Mouse (Mus musculus): ENCODE results near the gene Iars2.
A peak's percentile ranks its signal among the peaks of the same experiment; 100 is the strongest.
"Not testable (repeated sequence)": the region's sequence is repeated elsewhere in the genome, so short reads cannot be mapped to it uniquely, and the experiment has no call there.

The Iars2 gene

GRCm38 (mm10) chr1:185331983-185332430 lies 2.8 kb upstream of the Iars2 start, which contains the start of gene Bpnt1:
TSS of gene Bpnt1 (plus strand) at chr1:185332149.
- peak; percentile 62 to 84 for DNase-seq (ENCODE audit: low spot score in 2 of 2)

- DNase-seq (ENCODE audit: low spot score in 2 of 2): no peak
Measured at GRCm38 (mm10) chr1:185331364-185331763, 2.2 kb upstream of the Iars2 start.

GRCm38 (mm10) chr1:185329851-185330250 lies 655 bp upstream of the Iars2 start:
- no peak for DNase-seq (ENCODE audit: low spot score in 2 of 2)

- DNase-seq (ENCODE audit: low spot score in 2 of 2): not testable (repeated sequence)
Measured at GRCm38 (mm10) chr1:185327754-185328345, 1.3 kb downstream of the Iars2 start.

GRCm38 (mm10) chr1:185315846-185316568 lies 13.2 kb downstream of the Iars2 start:
- peak in 1 of 2 experiments; percentile 39 for DNase-seq (ENCODE audit: low spot score in 2 of 2)

- no peak for DNase-seq (ENCODE audit: low spot score in 2 of 2)
Measured at GRCm38 (mm10) chr1:185314546-185314945, 14.7 kb downstream of the Iars2 start.

GRCm38 (mm10) chr1:185311949-185312348 lies 17.2 kb downstream of the Iars2 start:
- no peak for DNase-seq (ENCODE audit: low spot score in 2 of 2)

GRCm38 (mm10) chr1:185308908-185309307 lies 20.3 kb downstream of the Iars2 start:
- no peak for DNase-seq (ENCODE audit: low spot score in 2 of 2)

GRCm38 (mm10) chr1:185308334-185308733 lies 20.9 kb downstream of the Iars2 start:
- DNase-seq (ENCODE audit: low spot score in 2 of 2): no peak

GRCm38 (mm10) chr1:185307645-185308044 lies 21.6 kb downstream of the Iars2 start:
- DNase-seq (ENCODE audit: low spot score in 2 of 2): no peak

GRCm38 (mm10) chr1:185306836-185307235 lies 22.4 kb downstream of the Iars2 start:
- no peak for DNase-seq (ENCODE audit: low spot score in 2 of 2)

- no peak for DNase-seq (ENCODE audit: low spot score in 2 of 2)
Measured at GRCm38 (mm10) chr1:185302816-185303215, 26.4 kb downstream of the Iars2 start.

- DNase-seq (ENCODE audit: low spot score in 2 of 2): no peak
Measured at GRCm38 (mm10) chr1:185298496-185298895, 30.7 kb downstream of the Iars2 start.

GRCm38 (mm10) chr1:185296850-185297249 lies 32.3 kb downstream of the Iars2 start:
- no peak for DNase-seq (ENCODE audit: low spot score in 2 of 2)

GRCm38 (mm10) chr1:185292646-185293360 lies 36.4 kb downstream of the Iars2 start:
- no peak for DNase-seq (ENCODE audit: low spot score in 2 of 2)

- no peak for DNase-seq (ENCODE audit: low spot score in 2 of 2)
Measured at GRCm38 (mm10) chr1:185291336-185291735, 37.9 kb downstream of the Iars2 start.

GRCm38 (mm10) chr1:185289231-185289630 lies 40.0 kb downstream of the Iars2 start:
- DNase-seq (ENCODE audit: low spot score in 2 of 2): no peak

GRCm38 (mm10) chr1:185287066-185287465 lies 42.1 kb downstream of the Iars2 start:
- DNase-seq (ENCODE audit: low spot score in 2 of 2): no peak

- DNase-seq (ENCODE audit: low spot score in 2 of 2): no peak
Measured at GRCm38 (mm10) chr1:185285171-185285570, 44.0 kb downstream of the Iars2 start.

- no peak for DNase-seq (ENCODE audit: low spot score in 2 of 2)
Measured at GRCm38 (mm10) chr1:185284740-185285139, 44.5 kb downstream of the Iars2 start.

- no peak for DNase-seq (ENCODE audit: low spot score in 2 of 2)
Measured at GRCm38 (mm10) chr1:185283247-185283646, 45.9 kb downstream of the Iars2 start.

- DNase-seq (ENCODE audit: low spot score in 2 of 2): no peak
Measured at GRCm38 (mm10) chr1:185282846-185283245, 46.4 kb downstream of the Iars2 start.

- DNase-seq (ENCODE audit: low spot score in 2 of 2): no peak
Measured at GRCm38 (mm10) chr1:185280616-185281015, 48.6 kb downstream of the Iars2 start.
